Mouse (Mus musculus): ENCODE results near the gene Rab40c.

Rab40c gene

DNA sequence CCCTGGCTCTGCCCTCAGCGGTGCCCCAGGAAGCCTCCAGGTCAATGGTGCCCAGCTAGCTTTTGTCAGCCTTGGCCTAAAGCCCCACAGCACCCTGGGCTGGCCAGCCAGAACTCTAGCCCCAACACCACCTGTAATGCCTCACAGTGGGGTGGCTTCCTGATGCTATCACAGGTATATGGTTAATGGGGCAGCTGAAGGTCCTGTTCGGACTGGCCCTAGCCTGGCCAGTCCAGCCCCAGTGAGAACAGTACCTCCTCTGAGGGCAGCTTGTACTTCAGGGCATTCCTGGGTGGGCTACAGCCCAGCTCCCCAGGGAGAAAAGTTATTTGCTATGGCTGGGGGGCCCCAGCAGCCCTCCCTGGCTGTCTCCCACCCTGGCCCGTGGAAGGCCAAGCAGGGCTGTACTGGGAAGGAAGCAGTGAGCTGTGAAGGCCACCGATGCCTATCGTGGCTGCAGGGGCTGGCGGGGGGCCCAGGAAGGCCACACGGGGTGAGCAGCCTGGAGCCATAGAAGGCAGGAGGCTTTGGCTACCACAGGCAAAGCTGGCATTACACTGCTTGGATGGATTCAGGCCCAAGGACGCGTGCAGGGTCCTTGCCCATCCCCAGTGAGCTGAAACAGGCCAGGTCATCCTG, 26.1 kb upstream of the Rab40c start:
- no peak for DNase-seq

DNA sequence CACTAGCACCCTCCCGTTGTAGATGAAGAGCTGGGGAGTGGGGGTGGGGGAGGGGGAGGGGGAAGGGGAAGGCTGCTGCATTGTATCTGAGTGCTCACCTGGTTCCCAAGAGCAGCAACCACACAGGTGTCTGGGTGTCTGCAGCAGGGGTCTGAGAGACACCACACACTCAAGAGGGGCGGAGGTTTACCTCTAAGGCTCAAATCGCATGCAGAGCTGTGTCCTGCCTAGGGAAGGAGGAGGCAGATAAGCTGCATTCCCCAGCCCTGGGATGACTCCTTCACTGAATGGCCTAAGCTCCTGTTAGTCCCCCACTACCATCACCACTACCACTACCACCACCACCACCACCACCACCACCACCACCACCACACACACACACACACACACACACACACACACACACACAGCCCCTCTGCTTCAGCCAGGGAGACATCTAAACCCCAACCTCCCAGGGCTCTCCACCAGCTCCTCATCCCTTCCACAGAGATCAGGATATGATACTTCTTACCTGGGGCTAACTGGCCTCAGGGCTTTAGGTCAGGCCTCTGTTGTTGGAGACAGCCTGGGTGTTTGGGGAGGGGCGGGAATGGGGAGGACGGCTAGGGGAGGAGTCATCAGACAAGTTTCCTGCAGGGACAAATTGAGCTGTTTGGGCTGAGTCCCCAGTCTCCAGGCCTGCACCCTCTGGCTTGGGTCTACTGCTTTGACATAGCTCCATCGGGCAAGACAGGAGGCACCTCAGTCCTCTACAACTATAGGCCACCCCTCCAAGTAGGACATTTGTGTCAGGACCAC, 25.0 kb upstream of the Rab40c start, which contains the start of the genes Pigq and Nhlrc4:
Pigq (minus strand) TSS at position 571 of the 798 bp plus-strand sequence.
Nhlrc4 (minus strand) TSS at position 596 of the 798 bp plus-strand sequence.
- no peak for DNase-seq

DNA sequence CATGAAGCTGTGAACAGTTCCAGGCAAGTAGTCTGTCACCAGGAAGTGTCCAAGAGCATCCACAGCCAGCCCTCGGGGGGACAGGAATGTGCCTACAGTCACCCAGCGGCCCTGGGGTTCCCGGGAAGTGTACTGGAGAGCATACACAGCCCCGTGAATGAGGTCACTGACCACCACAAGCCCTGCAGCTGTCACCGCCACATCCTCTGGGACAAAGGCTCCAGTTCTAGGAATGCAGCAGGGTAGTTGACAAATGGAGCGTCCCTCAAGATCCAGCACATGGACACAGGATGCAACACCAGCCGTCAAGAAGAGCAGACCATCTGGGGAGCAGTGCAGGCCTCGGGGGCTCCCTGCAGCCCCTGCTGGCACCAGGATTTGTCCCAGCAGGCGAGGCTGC, 24.2 kb upstream of the Rab40c start:
- no peak for DNase-seq

DNA sequence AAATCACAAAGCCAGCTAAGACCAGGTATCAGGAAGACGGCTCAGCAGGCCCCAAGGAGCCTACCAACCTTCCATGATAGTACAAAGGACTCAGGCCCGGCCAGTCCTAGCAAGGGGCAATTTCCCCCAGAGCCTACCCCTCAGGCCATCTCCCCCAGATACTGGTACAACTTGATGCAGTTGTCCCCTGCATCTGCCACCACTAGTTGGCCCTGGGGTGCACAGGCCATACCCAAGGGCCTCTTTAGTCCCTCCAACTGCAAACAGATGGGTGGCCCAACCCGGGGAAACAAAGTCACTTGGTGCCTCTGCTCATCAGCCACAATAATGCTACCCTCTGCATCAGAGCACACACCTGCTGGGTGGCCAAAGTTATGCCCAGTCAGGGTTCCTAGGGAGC, 23.7 kb upstream of the Rab40c start:
- no peak for DNase-seq

DNA sequence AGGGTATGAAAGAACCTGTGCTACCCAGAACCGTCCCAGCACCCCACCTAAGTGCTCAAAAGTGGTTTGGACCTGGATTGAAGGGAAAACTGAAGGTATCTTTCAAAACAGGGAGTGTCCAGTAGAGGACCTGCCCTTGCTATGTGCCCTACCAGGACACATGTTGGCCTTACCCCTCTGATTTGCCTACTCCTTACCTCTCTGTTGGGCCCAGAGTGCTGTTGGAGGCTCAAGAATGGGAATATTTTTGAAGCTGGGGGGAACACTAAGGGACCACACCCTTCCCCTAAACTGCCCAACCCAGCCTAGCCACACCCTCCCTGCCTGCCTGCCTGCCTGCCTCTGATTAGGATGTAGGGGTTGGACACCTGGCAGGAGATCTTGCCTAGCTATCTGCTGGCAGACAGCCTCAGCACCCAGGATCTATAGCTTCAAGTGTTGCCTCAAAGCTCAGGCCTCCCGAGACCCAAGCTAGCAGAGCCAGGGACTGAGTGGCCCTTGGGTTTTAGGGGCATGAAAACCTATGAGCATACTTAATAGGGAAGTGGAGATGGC, 23.1 kb upstream of the Rab40c start:
- DNase-seq: no peak

DNA sequence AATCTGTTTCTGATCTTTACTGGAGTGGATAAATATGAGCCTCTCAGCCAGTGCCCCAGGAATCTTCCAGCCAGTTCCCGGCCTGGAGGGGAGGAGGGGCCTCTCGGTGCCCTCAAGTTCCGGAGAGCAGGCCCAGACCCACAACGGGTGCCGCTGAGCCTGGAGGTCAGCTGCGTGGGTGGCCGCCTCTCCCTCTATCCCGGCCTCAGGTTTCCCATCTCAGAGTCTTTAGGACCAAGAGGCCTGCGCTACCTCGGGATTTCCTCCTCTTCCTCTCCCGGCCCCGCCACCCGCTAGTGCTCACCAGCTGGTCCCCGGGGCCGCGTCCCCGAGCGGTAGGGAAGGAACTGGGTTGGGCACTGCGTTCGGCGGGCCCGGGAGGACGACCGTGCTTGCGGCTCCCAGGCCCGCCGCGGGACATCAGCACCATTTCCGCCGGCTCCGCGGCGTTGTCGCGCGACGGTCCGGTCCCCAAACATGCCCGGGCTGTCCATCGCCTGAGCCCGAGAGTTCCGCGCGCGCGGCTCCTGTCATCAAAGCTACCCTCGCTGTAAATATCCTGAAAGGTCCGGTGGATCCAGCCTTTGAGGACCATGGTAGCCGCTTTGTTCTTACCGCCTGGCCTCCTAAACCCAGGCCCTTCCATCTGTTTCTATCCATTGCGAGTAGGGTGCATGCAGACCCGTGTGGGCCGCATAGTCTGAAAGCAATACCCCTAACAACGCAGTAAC, 22.1 kb upstream of the Rab40c start:
- DNase-seq: peak; percentile 79

DNA sequence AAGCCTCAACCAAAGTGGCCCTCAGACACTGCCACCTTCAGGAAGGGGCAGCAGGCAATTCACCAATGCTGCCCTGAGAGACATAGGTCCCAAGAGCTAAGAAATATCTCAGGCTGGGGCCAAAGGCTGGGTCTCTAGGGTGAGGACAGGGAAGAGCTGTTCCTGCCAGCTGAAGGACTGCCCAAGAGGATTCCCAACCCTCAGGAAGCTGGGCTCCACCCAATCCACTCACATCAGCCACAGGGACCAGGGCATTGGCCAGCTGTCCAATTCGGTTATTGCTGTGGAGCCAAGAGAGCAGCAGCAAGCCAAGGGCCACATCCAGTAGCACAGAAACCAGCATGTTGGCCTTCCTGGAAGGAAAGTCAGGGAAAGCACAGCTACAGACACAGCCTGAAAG, 15.0 kb upstream of the Rab40c start:
- no peak for DNase-seq

DNA sequence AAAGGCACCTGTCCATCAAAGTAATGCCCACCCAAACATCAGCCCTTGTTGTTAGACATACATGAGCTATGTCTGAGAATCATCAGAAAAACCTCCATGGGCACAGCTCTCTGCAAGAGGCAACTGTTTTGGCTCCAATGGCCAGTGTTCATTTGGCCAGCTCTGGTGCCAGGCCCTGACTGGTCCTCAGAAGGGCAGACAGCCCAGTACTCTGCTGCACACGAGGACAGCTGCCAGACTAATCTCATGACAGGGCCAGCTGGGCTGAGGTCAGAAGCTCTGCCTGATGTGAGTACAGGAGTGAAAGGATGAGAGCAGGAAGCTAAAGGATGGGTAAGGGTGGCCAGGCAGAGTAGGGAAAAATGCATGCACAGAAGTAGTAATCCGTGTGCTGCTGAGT, 5.8 kb upstream of the Rab40c start:
- no peak for DNase-seq

DNA sequence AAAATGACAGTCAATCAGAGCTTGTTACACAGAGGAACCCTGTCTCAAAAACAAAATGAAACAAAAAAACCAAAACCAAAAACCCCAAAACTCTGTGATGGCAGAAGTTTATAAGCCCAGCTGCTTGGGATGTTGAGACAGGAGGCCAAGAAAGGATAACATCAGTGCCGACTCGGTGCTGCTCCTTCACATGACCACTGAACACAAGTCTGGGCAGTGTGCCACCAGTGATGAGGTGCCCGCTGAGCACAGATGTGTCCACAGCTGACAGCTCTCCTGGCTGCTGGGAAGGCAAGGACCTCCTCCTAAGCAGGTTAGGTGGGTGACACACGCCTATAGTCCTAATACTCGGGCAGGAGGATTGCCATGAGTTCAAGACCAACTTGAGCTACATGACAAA, 2.6 kb upstream of the Rab40c start:
- no peak for DNase-seq

DNA sequence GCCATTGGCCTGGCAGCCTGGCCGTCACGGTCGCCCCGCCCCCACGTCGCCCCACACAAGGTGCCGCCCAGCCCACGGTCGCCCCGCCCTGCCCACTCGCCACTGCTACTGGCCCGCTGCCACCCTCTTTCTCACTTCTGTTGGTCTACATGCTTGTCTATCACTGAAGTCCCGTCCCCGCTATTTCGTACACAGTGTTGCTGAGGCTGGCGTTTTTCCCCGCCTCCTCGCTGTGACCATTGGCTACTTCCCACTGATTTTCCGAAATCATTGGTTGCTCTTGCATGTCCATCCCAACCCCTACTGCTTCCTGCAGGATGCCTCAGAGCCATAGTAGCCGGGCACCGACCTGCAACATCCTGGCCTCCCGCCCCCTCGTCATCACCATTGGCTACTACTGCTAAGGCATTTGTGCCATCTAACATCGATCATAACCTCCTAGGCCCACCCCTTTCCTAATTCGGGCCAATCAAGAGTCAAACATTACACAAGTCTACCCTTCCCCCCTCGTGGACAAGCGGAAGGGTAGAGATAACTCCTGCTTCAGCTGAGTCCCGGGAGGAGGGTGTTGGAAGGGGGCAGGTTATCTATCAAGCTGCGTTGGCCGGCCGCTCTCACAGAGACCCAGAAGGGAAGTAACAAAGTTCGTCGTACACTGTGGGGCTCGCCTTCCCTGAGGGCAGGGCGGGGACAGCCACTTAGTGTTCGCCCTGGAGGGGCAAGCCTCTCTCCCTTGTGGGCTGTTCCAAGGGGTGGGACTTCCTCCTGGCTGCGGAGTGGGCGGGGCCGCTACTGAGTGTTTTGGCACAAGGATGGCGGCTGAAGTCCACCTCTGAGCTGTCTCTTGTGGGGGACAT, 487 bp upstream of the Rab40c start:
- DNase-seq: peak; percentile 100

DNA sequence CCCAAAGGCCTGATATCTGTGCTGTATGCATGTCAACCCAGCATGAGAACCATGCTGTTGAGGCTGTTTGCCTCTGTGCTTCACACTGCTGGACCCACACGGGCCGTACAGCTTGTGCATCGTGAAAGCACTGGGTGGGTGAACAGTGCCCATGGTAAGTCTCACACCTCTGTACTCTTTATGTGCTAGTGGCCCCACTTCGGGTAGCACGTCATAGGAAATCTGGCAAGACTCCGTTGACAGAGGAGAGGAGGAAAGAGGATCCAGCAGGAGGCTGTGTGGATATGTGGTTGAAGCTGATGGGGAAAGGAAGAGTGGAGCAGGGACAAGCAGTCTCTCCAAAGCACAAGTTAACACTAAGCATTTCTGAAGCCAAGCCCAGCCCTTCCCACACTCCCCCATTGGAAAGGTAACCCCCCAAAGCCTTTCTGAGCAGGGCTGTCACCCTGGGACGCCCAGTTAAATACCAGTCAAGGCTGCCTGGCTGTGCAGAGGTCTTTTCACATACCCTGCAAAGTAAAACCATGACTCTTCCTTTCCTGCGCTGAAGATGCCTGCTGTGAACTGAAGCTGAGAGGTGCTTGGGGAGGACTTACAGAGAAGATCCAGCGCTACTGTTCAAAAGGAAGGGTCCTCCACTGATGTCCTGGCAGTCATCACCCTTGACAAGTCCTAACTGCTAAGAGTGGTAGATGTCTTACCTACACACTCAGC, 1.3 kb downstream of the Rab40c start:
- DNase-seq: no peak

DNA sequence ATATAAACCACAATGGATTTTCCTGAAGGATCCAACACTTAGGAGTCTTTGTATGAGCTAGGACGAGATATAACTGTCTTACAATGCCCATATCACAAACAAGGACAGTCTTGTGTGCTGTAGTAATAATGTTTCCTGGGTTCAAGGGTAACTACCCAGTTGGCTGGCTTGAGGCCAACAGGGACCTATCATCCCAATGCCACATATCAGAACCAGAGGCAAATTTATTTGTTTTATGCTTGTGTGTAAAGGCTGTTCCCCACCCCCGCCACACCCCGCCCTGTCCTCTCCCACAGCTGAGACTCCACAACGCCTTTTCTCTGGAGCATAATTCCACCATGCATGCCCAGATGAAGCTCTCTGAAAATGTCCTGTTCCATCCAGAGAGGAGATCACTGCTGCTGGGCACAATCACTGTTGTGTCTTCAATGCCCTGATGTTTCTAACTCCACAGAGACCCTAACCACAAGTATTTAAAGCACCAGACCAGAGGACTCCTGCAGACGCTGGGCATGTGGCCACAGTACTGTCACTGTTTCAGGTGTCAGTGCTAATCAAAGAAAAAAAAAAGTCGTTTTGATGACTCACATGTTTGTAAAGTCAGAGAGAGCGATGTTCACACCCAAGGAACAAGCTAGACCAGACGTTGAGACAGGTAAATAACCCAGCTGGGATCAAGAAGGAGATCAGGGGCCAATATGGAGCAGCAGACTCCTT, 2.4 kb downstream of the Rab40c start:
- no peak for DNase-seq

DNA sequence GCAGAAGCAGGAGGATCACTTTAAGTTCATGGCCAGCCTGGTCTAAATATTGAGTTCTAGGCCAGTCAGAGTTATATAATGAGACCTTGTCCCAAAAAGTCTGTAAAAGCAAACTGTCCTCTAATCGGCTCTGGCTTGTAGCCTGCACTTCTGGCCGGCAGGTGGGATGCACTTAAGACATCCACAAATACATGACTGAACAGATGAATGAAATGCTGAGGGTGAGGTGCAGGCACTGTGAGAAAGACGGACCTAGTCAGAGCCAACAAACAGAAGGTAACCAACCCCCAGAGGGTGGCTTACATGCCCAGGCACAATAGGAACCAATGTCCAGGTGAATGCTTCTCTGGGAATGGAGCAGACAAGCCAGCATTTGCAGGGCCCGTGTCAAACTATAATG, 5.2 kb downstream of the Rab40c start:
- no peak for DNase-seq

DNA sequence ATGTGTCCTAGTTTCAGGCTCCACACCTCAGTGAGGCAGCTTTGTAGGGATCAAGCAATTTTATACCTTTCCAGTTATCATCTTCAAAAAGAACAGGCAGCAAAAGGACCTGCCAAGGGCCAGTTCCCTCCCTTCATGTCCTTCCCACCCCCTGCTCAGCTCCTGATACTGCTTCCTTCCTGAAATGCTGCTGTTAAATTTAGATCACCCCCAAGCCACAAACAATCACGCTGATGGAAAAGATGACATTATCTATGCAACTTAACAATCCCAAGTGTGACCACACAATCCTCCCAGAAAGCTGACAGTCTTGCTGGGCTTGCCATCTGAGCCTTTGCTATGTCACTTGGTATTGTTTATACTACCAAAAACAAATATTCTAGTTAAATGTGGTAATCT, 5.7 kb downstream of the Rab40c start:
- DNase-seq: no peak

DNA sequence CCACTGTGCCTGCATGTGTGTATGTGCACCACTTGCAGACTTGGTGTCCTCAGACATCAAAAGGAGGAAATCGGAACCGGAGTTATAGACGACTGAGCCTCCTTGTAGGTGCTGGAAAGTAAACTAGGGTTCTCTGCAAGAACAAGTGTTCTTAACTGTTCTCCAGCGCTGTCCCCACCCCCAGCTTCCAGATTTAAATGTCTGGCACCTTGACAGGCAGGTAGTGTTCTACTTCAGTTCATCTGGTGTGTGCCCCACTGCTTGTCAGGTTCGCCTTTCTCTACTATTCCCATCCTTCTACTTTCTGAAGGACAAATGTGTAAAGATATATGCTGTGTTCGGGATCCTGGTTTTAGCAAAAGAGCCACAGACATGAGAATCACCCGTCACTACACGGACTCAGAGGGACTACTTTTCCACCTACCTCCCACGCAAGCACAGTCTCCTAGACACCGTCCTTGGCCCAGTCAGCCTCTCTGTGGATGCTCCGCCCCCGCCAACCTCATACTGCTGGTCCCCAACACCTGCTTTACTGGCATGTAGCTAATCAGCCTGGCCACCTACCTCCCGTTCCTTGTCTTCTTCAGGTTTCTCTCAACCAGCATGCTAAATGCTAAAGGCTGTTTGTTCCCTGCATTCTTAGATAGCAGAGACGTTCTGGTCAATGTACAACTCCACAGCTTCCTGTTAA, 6.2 kb downstream of the Rab40c start:
- peak; percentile 72 for DNase-seq

DNA sequence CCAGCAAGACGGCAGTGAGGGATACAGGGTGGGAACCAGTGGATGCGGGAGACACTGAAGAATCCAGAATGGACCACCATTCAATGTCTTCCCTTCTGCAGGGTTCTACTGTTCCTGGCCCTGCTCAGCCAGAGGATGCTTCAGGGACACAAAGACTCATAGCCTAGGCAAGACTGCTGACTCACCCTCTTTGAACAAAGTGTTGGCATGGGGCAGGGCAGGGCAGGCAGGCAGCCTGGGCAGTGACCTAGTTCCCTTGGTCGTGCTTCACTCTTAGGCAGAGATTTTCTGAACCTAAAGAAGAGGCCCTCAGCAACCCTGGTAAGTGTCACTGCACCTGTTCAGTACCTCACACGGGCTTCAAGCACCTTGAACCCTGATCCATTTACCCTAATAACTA, 7.7 kb downstream of the Rab40c start:
- DNase-seq: no peak

DNA sequence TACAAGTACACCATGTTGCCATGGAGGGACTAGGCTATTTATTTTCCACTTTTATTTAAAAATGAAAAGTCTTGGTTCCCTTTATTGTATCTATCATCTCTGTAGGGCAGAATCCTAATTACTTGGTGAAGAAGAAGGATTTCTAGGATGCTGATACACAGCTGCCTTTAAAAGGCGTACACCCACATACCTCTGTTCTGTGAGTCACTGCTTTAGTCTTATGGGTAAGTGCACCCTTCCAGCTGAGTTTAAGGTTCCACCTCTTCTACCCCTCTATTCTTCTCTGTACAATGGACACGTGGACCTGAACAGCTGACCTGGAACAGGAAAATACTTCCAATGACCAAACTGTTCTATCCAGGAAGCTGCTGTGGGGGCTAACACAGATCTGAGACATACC, 11.9 kb downstream of the Rab40c start:
- no peak for DNase-seq

DNA sequence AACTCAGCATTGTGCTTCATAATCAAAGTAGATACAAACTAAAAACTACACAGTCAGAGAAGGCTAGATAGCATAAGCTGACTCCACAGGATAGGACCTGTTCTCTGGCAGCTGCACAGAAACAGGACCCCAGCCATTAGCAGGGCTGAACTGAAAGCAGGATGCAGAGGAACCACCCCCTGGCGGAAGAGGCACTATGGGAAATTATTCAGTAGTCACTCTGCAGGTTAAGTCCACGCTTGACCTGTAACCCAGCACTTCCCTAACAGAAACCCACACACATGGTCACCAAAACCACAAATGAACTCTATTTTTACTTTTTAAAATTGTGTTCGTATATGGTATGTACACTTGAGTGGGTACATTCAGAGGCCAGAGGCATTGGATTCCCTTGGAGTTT, 16.5 kb downstream of the Rab40c start:
- no peak for DNase-seq

DNA sequence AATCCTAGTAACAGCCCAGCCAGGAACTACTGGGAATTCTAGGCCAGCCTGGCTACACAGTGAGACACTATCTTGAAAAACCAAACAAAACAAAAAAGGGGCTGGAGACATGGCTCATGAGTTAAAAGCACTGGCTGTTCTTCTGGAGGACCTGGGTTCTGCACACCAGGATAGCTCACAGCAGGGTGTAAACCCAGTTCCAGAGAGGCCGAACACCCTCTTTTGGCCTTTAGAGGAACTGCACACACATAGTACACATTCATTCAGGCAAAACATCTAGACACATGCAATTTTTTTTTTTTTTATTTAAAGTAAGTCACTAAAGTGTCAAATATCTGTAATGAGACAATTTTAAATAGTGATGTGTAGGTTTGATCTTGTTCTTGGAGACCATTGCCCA, 19.3 kb downstream of the Rab40c start:
- no peak for DNase-seq

DNA sequence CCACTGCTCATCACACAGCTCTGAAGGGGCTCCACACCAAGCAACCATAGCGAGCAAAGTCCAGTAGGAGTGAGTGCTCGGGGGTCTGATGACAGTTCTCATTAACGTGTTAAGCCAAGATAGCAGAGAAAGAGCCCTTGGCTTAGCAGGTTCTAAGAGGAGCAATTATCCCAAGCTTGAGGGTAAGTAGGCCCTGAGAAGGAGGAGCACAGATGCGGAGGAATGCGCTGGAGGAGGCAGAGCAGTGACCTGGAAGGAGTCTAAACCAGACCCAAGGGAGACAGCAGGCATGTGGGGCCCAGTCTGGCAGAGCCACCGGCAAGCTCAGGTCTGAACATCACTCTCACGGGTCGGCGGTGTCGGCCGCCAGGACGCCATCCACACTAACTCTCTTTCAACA, 23.6 kb downstream of the Rab40c start:
- no peak for DNase-seq

DNA sequence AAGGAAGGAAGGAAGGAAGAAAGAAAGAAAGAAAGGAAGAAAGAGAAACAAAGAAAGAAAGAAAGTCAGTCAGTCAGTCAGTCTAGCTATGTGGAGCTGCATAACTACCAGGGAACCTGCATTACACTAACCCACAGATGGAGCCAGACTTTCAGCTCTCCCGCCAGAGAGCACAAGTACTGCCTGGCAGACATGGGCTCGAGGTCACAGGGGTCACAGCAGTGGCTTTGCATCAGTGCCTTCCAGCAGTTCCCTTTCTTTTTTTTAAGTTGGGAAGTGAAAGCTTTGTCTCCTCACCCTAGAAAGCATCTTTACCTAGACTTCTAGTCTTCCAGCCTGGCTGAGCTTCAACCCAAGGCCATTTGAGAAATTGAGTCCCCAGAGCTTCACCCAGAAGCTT, 24.1 kb downstream of the Rab40c start:
- DNase-seq: no peak

Measured in right cerebral cortex, postnatal 25 days (tissue).